Mouse (Mus musculus): ENCODE measurements around the gene Krba1.

DNA sequence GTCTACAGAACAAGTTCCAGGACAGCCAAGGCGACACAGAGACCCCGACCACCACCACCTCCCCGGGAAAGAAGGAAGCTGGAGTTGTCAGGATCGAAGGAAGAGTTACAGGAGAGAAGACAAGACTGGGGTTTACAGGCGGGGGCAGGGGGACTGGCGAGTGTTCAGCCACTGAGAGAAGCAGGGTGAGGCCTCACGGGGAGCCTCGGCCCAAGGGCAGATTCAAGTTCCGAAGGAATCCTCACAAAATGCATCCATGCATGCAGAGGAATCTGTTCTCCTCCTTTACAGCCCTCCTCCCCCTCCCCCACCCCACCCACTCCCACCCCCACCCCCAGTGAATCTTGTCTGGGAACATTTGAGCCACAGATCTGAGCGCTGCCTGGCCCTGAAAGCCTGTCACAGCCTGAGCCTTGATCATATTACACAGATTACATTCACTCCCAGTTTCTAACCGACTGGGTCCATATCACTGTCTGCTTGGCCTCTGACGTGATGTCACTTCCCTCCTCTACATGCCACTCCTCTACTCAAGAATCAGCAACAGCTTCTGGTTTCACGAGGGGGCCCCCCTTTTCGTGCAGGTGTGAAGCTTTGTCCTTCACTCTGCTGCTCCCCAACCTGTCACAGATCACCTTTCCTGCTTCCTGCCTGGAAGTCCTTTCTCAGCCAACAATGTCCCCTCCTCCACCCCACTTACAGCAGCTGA, 45.1 kb downstream of the Krba1 start:
- TF ChIP-seq CTCF (IDR thresholded peaks at IDR 0.05; ENCODE audit: low read depth, low read length) (no peak), POLR2A (IDR thresholded peaks at IDR 0.05; ENCODE audit: extremely low read depth, insufficient read depth, low read length) (no peak)

Data from liver, adult 2 months (tissue).